Mouse (Mus musculus): ENCODE measurements around the gene Ccser2. TPM values are rescaled to one million over a fixed set of nuclear protein-coding genes. Genes with fewer than 3 reads are reported as not detected.
"Not testable (repeated sequence)": the region's sequence is repeated elsewhere in the genome, so short reads cannot be mapped to it uniquely, and the experiment has no call there.

The Ccser2 gene
- 31.3 and 31.4 TPM in 2 replicates for total RNA-seq (2021)
- long read RNA-seq, experiment 1, full-length matches to known transcripts = 3 of 4 reads
- long read RNA-seq, experiment 1, partial matches to known transcripts = 0 of 4 reads
- long read RNA-seq, experiment 1, other reads (novel, unspliced or antisense) = 1 of 4 reads
- long read RNA-seq, experiment 2, full-length matches to known transcripts = 1 of 4 reads
- long read RNA-seq, experiment 2, partial matches to known transcripts = 2 of 4 reads
- long read RNA-seq, experiment 2, other reads (novel, unspliced or antisense) = 1 of 4 reads

- peak; percentile 100 for DNase-seq
Measured at GRCm38 (mm10) chr14:36968628-36969147, at the start of gene Ccser2. Ccser2 (minus strand) TSS chr14:36968777.

GRCm38 (mm10) chr14:37015894-37016293 lies 47.3 kb upstream of the Ccser2 start:
- peak; percentile 54 for DNase-seq

GRCm38 (mm10) chr14:37013644-37014043 lies 45.1 kb upstream of the Ccser2 start:
- no peak for DNase-seq

DNA sequence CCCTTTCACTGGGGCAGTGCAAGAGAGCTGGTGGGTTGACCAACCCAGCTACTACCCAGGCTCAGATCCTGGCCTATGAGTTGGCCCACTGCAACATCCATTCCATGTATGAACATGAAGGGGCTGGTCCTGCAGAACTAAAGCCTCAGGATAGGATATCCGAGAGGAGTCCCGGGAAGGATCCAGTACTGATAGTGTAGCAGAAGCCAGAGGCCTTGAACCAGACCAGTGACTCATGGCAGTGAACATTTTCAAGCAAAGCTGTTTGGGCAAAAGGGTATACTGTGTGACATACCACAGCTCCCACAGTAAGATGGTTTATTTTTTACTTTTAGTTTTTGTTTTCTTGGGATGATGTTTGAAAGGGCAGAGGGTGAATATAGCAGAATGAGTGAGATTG lies 41.1 kb upstream of the Ccser2 start:
- peak; percentile 17 for DNase-seq

DNA sequence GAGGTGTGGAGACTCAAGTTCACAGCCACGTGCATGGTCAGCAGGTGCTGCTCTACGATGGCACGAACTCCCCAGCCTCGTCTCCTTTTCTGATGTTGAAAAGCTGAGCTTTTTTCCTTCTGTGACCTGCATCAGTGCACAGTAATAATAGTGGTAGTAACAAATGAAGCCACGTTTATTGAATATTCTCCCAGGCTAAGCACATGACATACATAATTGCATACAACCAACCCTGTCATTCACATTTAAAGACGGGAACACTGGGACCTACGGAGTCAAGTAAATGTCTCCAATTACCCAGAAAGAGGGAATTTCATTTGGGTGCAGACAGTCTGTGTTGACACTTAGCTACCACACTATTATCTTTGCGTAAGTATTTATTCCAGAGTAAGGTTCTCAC lies 37.9 kb upstream of the Ccser2 start:
- no peak for DNase-seq

DNA sequence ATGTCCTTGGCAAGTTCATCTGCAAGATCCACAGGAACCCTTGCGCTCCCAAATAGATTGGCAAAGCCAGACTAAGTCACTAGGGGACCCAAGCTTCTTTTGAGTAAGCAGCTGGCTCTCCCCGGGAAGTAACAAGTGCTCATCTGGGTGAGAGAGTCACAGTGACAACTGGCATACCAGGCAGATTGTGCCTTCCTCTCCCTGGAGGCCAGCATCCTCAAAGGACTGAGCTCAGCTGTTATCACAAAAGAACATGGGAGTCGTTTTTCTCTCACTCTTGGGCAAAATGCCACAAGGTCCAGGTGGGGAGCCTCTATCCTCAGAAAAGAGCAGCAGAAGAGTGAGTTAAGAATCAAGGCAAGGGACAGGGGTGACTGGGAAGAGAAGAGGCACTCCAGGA lies 37.3 kb upstream of the Ccser2 start:
- no peak for DNase-seq

- DNase-seq = no peak
Measured at GRCm38 (mm10) chr14:37003431-37004095, 35.0 kb upstream of the Ccser2 start.

GRCm38 (mm10) chr14:37002852-37003251 lies 34.3 kb upstream of the Ccser2 start:
- DNase-seq = no peak

DNA sequence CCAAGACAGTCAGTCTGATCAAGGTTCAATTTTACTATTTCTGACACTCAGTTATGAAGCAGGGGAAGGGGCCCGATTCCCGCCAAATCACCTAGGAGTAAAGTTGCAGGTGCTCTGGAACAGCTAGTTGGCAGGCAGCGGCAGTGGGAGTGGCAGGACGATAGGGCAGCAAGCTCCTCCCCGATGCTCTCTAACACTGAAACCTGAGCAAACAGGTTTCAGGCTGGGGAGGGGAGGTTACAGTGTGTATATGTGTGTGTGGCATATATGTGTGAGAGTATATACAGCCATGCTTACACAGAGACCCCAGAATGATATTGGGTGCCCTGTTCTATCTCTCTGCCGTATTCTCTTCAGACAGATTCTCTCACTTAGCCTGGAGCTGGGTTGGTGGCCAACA lies 32.2 kb upstream of the Ccser2 start:
- not testable (repeated sequence) for DNase-seq

DNA sequence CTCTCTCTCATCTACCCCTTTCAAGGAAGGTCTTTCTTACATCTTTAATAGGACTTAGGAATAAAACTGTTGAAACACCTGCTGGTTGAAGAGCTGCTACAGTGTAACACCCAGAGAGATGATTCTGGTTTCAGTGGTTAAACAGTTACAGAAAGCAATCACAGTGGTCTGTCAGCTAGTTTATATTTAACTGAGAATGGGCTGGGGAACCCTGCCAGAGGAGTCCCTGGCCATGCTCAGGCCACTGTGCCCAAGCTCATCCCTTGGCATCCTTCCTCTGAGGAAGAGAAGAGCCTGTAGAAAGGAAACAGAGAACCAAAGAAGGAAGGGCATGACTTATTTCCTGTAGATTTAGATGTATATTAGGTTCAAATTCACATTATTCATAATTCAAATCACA lies 21.2 kb upstream of the Ccser2 start:
- no peak for DNase-seq

- no peak for DNase-seq
Measured at GRCm38 (mm10) chr14:36985693-36986092, 17.1 kb upstream of the Ccser2 start.

DNA sequence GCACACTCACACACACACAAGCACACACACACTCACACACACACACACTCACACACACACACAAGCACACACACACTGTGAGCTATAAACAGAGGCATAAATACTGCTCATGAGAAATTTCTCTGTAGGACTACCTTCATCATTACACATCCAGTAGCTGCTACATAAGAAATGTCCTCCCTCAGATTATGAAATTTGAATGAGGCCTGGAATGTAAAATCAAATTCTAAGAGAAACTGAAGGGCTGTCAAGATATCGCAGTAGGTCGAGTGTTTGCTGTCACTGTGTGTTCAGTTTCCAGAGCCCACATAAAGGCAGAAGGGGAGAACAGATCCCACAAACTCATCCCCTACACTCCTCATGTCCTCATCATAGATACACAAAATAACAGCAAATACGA lies 6.4 kb upstream of the Ccser2 start:
- no peak for DNase-seq

DNA sequence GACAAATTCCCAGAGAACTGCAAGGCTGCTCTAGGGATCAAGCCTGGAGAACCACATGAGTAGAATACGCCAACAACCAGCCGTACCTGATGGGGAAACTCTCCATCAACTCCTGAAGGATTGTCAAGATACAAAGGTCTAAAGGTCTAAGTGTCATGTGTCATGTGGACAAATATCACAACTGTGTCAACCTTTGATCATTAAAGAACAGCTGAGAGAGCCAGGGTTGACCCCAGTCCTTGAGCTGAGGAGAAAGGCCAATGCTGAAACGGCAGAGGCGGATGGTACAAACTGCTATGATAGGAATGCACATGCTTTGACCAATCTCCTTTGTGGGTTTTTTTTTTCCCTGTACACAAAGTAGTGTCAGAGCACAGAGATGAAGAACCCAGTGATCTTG lies 2.6 kb upstream of the Ccser2 start:
- no peak for DNase-seq

- DNase-seq = no peak
Measured at GRCm38 (mm10) chr14:36969861-36970420, 1.4 kb upstream of the Ccser2 start.

DNA sequence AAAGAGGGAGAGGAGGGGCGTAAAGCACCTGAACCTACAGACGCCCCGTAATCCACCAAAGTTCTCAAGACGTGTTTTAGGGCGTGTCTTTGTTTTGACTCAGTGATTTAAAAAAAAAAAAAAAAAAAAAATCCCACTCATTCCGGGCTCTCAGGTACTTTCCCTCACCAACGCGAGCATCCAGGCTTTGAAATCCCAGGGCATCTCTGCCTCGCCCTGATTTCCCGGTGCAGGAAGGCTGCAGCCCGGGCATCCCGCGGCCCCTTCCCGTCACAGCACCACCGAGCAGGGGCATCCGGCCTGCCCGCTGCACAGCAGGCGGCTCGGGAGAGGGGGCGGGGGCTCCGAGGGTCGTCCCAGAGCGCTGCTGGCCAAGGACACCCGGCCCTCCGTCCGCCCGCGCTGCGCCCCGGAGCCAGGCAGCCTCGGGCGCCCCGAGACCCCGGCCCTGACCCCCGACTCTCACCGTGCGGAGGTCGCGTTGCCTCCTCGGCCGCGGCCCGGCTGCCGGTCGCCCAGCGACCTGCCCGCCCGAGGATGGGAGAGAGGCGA lies 425 bp downstream of the Ccser2 start:
- DNase-seq = peak; percentile 67

- no peak for DNase-seq
Measured at GRCm38 (mm10) chr14:36965421-36965820, 3.2 kb downstream of the Ccser2 start.

- peak; percentile 20 for DNase-seq
Measured at GRCm38 (mm10) chr14:36962477-36962876, 6.1 kb downstream of the Ccser2 start.

GRCm38 (mm10) chr14:36957719-36958118 lies 10.9 kb downstream of the Ccser2 start:
- no peak for DNase-seq

DNA sequence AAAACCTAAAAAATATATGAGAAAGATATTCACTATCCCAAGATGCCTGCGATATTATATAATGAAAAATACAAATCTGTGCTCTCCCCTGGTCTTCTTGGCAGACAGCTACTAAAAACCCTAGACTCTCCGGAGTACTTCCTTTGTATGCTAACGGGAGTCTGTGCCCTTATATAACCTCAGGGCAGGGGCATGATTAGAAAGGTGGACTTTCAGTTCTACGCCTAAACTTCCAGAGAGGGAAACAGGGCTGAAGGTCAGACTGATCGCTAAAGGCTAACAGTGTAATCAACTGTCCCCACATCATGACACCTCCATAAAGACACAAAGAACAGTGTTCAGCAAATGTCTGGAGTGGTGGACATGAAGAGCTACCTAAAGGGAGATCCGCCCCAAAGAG lies 11.3 kb downstream of the Ccser2 start:
- DNase-seq = no peak

DNA sequence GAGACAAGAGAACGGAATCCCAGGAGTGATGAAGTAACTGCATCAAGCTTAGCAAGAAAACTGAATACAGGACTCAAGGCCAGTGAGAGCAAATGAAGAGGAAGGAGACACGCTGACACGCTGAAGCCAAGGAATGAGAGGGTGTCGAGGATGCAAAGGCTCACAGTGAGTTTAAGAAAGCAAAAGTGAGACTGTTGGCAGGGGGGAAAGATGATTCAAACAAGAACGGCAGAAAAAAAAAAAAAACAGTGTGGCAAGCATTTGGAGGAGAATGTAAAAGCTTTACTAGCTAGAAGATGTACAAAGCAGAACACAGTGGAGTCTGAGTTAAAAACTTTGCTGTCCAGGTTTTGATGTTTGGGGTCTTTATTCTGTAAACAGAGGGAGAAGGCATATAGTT lies 11.9 kb downstream of the Ccser2 start:
- no peak for DNase-seq

DNA sequence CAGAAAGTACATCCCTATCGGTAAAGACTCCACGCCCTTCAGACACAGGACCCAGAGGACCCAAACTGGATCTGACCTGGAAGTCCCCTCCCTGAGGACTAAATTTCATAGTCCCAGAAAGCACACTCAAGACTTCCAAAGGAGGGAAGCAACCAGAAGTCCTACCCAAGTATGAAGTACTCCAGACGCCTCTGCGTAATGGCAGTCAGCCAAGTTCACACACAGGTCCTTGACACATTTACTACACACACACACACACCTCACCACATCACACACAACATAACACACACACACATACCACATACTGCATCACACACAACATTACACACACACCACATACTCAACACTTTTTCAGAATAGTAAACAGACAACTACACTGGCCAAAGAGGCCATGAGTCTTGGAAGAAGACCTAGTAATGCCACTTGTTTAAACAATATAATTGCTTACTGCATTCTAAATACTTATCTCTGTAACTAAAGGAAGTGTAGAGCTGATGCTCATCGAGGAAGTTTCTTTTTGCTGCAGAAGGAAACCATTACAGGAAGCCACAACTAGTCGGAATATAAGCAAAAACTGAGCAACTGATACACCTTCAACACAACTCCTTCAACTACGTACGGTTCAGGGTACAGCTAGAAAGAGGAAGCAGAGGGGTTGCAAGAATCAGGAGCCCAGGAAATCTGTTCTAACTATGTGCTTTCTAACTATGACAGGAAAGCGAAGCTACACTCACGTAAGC lies 15.7 kb downstream of the Ccser2 start:
- DNase-seq = no peak

- peak; percentile 52 for DNase-seq
Measured at GRCm38 (mm10) chr14:36952142-36952541, 16.4 kb downstream of the Ccser2 start.

Measured in adrenal gland, postnatal 14 days (tissue).